Mouse (Mus musculus) forebrain, embryonic 12.5 days (tissue): ENCODE measurements around the gene Acox3. TPM values are rescaled to one million over a fixed set of nuclear protein-coding genes. Genes with fewer than 3 reads are reported as not detected.

Experiments used
- ATAC-seq: fragments of 200-750 bp; cut with Nextera tagmentation; 2 replicates; pipeline ENCODE4 v1.8.0; 2017; ENCODE audit warnings: moderate TSS enrichment; ENCODE audit not compliant: low FRiP score
- H3K27ac ChIP-seq: fragments of 300-500 bp; sonication (generic); 2 replicates; pipeline ENCODE4 v1.5.1; 2016; ENCODE audit warnings: mild to moderate bottlenecking
- H3K27me3 ChIP-seq: fragments of 300-500 bp; sonication (generic); 2 replicates; pipeline ENCODE4 v1.6.1; 2016; ENCODE audit warnings: mild to moderate bottlenecking
- H3K36me3 ChIP-seq: fragments of 300-500 bp; sonication (generic); replicated peaks from 2 replicates; pipeline ENCODE4 v1.6.1; 2016; ENCODE audit warnings: mild to moderate bottlenecking
- H3K4me1 ChIP-seq: fragments of 300-500 bp; sonication (generic); 2 replicates; pipeline ENCODE4 v1.6.1; 2016
- H3K4me2 ChIP-seq: fragments of 300-500 bp; sonication (generic); 2 replicates; pipeline ENCODE4 v1.6.1; 2016; ENCODE audit warnings: mild to moderate bottlenecking, moderate library complexity
- H3K4me3 ChIP-seq: fragments of 300-500 bp; sonication (generic); replicated peaks from 2 replicates; pipeline ENCODE4 v1.5.1; 2016; ENCODE audit warnings: mild to moderate bottlenecking
- H3K9ac ChIP-seq: fragments of 300-500 bp; sonication (generic); 2 replicates; pipeline ENCODE4 v1.6.1; 2016; ENCODE audit warnings: mild to moderate bottlenecking
- H3K9me3 ChIP-seq: fragments of 300-500 bp; sonication (generic); 2 replicates; pipeline ENCODE4 v1.6.1; 2016
- WGBS: fragments of 180-500 bp; shearing (Covaris S2); methylation state at CpG from one replicate; pipeline ENCODE4 v1.1.7; 2016; 5-methylcytosine and 5-hydroxymethylcytosine counted together
- polyA plus RNA-seq: library from polyadenylated mRNA; unstranded; fragments of >200 nt; fragmentation: Nextera tagmentation; extraction: Ambion mirVana; gene quantifications from 2 replicates; pipeline ENCODE4 v1.2.1, GENCODE M21; 2016

Acox3 gene
- polyA plus RNA-seq, 1 experiment from 2014 or later: 15.6 TPM

DNA sequence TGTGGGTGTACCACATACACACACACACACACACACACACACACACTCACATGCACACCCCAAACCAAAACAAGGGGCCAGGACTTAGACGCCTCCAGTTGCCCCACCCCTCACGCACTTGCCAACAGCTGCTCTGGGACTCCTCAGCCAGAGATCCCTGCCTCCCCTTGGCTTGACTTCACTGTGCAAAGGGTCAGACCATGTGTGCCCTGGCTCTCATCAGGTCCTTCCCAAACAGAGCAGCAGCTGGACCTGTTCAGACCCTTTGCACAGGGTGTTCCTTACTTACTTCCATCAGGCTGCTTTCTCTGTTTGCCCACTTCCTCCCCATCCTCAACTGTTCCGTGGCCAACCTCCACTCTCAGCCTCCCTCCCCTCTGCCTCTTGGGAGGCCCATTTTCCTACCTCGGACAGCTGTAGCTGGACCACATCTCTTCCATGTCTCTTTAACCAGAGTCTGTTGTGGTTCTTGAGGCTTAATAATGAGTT is 42.0 kb downstream of the Acox3 start:
- H3K4me2 ChIP-seq: no peak overlapping the region
- no peaks in the 10 kb centered on the region for H3K27me3 ChIP-seq
- no peak overlapping the region for H3K27ac ChIP-seq
- H3K36me3 ChIP-seq: no peaks in the 10 kb centered on the region
- no peak overlapping the region for H3K4me3 ChIP-seq
- 80% methylated on average over 4 of the region's 4 CpGs for WGBS
- no peak for ATAC-seq
- H3K9ac ChIP-seq: no peak overlapping the region
- 0 out of 2 replicates have a peak, but pooled peaks cover 4% of the 10 kb centered on the region for H3K4me1 ChIP-seq
- H3K9me3 ChIP-seq: no peaks in the 10 kb centered on the region

- H3K27me3 ChIP-seq: no peaks in the 10 kb centered on the region
- H3K9ac ChIP-seq: no peak overlapping the region
- WGBS: 79% methylated on average over 2 of the region's 2 CpGs
- ATAC-seq: no peak
- H3K27ac ChIP-seq: no peak overlapping the region
- no peak overlapping the region for H3K4me2 ChIP-seq
- no peak overlapping the region for H3K4me3 ChIP-seq
- no peaks in the 10 kb centered on the region for H3K36me3 ChIP-seq
- no peaks in the 10 kb centered on the region for H3K4me1 ChIP-seq
- no peaks in the 10 kb centered on the region for H3K9me3 ChIP-seq
Observed at GRCm38 (mm10) chr5:35626408-35626807, 43.6 kb downstream of the Acox3 start.

- H3K4me3 ChIP-seq: no peak overlapping the region
- H3K9ac ChIP-seq: no peak overlapping the region
- no peaks in the 10 kb centered on the region for H3K4me1 ChIP-seq
- no peak overlapping the region for H3K4me2 ChIP-seq
- 63% methylated on average over 7 of the region's 7 CpGs for WGBS
- ATAC-seq: no peak
- H3K9me3 ChIP-seq: no peaks in the 10 kb centered on the region
- H3K27me3 ChIP-seq: no peaks in the 10 kb centered on the region
- no peak overlapping the region for H3K27ac ChIP-seq
- no peaks in the 10 kb centered on the region for H3K36me3 ChIP-seq
Observed at GRCm38 (mm10) chr5:35627307-35627840, 44.5 kb downstream of the Acox3 start.

- no peak for ATAC-seq
- Histone ChIP-seq H3K27me3 (no peaks in the 10 kb centered on the region), H3K27ac (no peak overlapping the region), H3K36me3 (no peaks in the 10 kb centered on the region), H3K9ac (no peak overlapping the region), H3K4me3 (no peak overlapping the region), H3K9me3 (no peaks in the 10 kb centered on the region), H3K4me2 (no peak overlapping the region), H3K4me1 (no peaks in the 10 kb centered on the region)
- 42% methylated on average over 1 of the region's 1 CpGs for WGBS
Observed at GRCm38 (mm10) chr5:35628685-35629084, 45.8 kb downstream of the Acox3 start.

GRCm38 (mm10) chr5:35629333-35629732 is 46.5 kb downstream of the Acox3 start:
- Histone ChIP-seq H3K27me3 (no peaks in the 10 kb centered on the region), H3K27ac (no peak overlapping the region), H3K4me1 (no peaks in the 10 kb centered on the region), H3K9me3 (no peaks in the 10 kb centered on the region), H3K9ac (no peak overlapping the region), H3K4me3 (no peak overlapping the region), H3K36me3 (no peaks in the 10 kb centered on the region), H3K4me2 (no peak overlapping the region)
- no peak for ATAC-seq

DNA sequence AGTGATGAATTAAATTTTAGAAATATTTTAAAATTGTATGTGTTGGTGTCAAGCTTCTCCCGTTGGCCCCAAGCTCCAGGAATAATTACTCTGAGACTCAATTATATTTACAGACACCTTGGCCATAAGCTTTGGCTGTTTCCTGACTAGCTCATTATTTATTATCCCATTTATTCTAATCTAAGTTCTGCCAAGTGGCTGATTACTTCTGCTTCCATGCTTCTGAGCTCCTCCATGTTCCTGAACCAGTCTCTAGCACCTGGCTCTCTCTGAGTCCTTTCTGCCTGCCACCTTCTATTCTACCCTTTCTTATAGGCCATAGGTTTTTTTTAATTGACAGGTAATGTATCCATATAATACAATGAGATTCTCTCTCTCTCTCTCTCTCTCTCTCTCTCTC is 47.9 kb downstream of the Acox3 start:
- no peak for ATAC-seq
- Histone ChIP-seq H3K4me2 (no peak overlapping the region), H3K27me3 (no peaks in the 10 kb centered on the region), H3K36me3 (no peaks in the 10 kb centered on the region), H3K4me1 (no peaks in the 10 kb centered on the region), H3K4me3 (no peak overlapping the region), H3K9me3 (no peaks in the 10 kb centered on the region), H3K9ac (no peak overlapping the region), H3K27ac (no peak overlapping the region)
- WGBS: 94% methylated on average over 1 of the region's 1 CpGs

GRCm38 (mm10) chr5:35631224-35631623 is 48.4 kb downstream of the Acox3 start:
- Histone ChIP-seq H3K4me1 (no peaks in the 10 kb centered on the region), H3K27ac (no peak overlapping the region), H3K4me3 (no peak overlapping the region), H3K27me3 (no peaks in the 10 kb centered on the region), H3K4me2 (no peak overlapping the region), H3K36me3 (no peaks in the 10 kb centered on the region), H3K9me3 (no peaks in the 10 kb centered on the region), H3K9ac (no peak overlapping the region)
- WGBS: 84% methylated on average over 3 of the region's 3 CpGs
- no peak for ATAC-seq

DNA sequence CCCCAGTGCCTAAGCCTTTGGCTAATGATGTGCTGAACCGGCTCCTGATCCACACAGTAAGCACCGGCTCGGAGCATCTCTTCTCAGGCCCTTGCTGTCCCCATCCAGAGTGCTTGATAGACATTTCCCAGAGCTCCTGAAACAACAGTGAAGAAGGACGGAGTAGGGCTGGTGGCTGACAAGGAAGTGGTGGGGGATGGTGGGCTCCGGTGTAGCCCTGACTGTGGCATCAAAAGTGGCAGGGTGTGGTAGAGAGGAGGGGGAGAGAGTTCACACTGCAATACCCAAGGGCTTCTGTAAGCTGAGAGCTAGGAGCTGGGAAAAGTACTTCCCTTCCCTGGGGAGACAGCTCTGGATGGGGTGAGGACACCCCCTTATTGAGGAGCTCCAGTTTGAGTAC is 48.9 kb downstream of the Acox3 start:
- Histone ChIP-seq H3K4me2 (no peak overlapping the region), H3K9ac (no peak overlapping the region), H3K4me3 (no peak overlapping the region), H3K27me3 (no peaks in the 10 kb centered on the region), H3K27ac (no peak overlapping the region), H3K9me3 (no peaks in the 10 kb centered on the region), H3K36me3 (no peaks in the 10 kb centered on the region), H3K4me1 (no peaks in the 10 kb centered on the region)
- WGBS: 85% methylated on average over 5 of the region's 5 CpGs
- ATAC-seq: no peak

DNA sequence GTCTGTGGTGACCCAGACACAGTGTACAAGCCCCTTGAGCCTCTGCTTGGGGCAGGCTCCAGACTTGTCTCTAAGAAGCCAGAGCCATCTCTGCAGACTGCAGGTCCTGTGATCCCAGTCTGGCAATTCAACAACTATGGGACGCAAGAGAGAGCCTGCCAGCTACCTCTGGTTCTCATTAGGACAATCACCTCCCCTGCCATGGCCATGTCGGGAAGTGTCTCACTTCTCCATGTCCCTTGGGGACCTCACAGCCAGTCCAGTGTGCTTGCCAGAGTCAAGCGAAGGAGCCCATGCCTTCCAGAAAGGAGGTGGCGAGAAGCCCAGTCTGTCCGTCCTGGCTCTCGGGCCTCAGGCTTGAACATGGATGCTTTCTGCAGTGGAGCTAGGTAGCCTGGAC is 50.0 kb downstream of the Acox3 start:
- WGBS: 88% methylated on average over 6 of the region's 6 CpGs

GRCm38 (mm10) chr5:35636016-35636415 is 53.2 kb downstream of the Acox3 start:
- Histone ChIP-seq H3K4me2 (no peak overlapping the region), H3K9me3 (no peaks in the 10 kb centered on the region), H3K4me1 (no peaks in the 10 kb centered on the region), H3K9ac (no peak overlapping the region), H3K4me3 (no peak overlapping the region), H3K27ac (no peak overlapping the region), H3K27me3 (no peaks in the 10 kb centered on the region), H3K36me3 (no peaks in the 10 kb centered on the region)
- no peak for ATAC-seq
- WGBS: 88% methylated on average over 2 of the region's 2 CpGs

More for the DNA sequence above, 50.0 kb downstream of the Acox3 start:
- Histone ChIP-seq H3K27ac (no peak overlapping the region), H3K4me2 (no peak overlapping the region), H3K36me3 (no peaks in the 10 kb centered on the region), H3K4me3 (no peak overlapping the region), H3K4me1 (no peaks in the 10 kb centered on the region), H3K9ac (no peak overlapping the region), H3K27me3 (no peaks in the 10 kb centered on the region), H3K9me3 (no peaks in the 10 kb centered on the region)
- ATAC-seq: no peak

- H3K27me3 ChIP-seq: 0 out of 2 replicates have a peak, but pooled peaks cover 4% of the 10 kb centered on the region
- no peaks in the 10 kb centered on the region for H3K36me3 ChIP-seq
- no peak overlapping the region for H3K27ac ChIP-seq
- no peak for ATAC-seq
- no peak overlapping the region for H3K4me3 ChIP-seq
- no peak overlapping the region for H3K4me2 ChIP-seq
- H3K9ac ChIP-seq: no peak overlapping the region
- no peaks in the 10 kb centered on the region for H3K9me3 ChIP-seq
- H3K4me1 ChIP-seq: no peaks in the 10 kb centered on the region
- 65% methylated on average over 10 of the region's 10 CpGs for WGBS
Observed at GRCm38 (mm10) chr5:35641961-35642584, 59.2 kb downstream of the Acox3 start.

DNA sequence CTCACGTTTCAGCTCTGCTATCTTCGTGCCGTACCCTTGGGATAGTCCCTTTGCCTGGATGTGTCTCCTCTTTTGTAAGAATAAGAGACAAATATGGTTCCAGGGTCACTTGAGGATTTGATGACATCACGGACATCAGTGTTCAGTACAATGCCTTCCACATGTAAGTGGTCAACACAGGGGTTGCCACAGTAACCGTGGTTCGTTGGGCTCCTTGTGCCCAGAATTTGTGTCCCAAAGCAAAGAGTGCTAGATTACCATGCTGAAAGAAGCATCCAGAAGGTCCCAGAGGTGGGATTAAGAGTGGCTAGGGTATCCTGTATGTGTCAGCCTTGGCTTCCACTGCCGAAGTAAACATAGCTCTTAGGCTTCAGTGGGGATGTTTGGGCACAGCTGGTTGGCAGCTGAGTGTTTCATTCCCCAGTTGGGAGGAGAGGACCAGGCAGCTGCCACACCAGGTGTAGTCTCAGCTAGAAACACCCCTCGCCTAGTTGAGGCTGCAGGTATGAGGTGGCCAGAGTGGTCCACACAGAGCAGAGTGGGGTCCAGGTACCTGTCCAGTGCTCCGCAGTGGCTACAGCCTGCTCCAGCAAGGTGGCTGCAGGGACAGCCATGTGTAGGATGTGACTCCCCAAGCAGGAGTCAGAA is 60.7 kb downstream of the Acox3 start:
- 86% methylated on average over 9 of the region's 9 CpGs for WGBS
- Histone ChIP-seq H3K36me3 (no peaks in the 10 kb centered on the region), H3K9ac (no peak overlapping the region), H3K4me2 (no peak overlapping the region), H3K9me3 (no peaks in the 10 kb centered on the region), H3K27me3 (0 out of 2 replicates have a peak, but pooled peaks cover 4% of the 10 kb centered on the region), H3K27ac (no peak overlapping the region), H3K4me3 (no peak overlapping the region), H3K4me1 (no peaks in the 10 kb centered on the region)
- no peak for ATAC-seq

DNA sequence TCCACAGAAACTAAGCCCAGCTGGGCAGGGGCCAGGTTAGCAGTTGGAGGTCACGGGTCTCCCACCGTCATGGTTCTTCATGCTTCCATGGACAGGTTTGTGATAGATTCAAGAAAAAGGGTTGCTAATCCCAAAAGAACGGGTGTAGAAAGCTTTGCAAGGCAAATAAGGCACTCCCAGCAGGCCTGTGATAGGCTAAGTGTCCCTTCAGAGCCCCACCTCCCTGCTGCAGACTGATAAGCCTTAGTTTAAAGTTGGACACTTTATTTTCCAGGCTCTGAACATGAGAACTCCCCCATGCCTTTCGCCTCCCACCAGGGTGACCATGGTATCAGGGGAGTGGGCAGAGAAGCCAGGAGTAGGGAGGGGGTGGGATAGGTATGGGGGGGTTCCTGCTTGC is 61.2 kb downstream of the Acox3 start:
- Histone ChIP-seq H3K9ac (no peak overlapping the region), H3K27ac (no peak overlapping the region), H3K27me3 (0 out of 2 replicates have a peak, but pooled peaks cover 4% of the 10 kb centered on the region), H3K4me3 (no peak overlapping the region), H3K36me3 (no peaks in the 10 kb centered on the region), H3K9me3 (no peaks in the 10 kb centered on the region), H3K4me2 (no peak overlapping the region), H3K4me1 (no peaks in the 10 kb centered on the region)
- no peak for ATAC-seq
- WGBS: 58% methylated on average over 4 of the region's 4 CpGs
